9 mouse cellular contexts compared by ENCODE assay signal in genomic region chr2:124612727-124613510, GRCm38 (mm10).
DNase-seq lines count a peak whose midpoint lies in the region; ATAC-seq and TF ChIP-seq lines count a peak whose summit lies in the region.
"Had no signal": no experiment of that assay in that cellular context is flagged by ENCODE, and none has a peak within 500 bp of the region (broad histone marks: within the 10 kb centered on the region; RNA-seq: fewer than 3 reads in every experiment).

No protein-coding gene starts in this region.

- no peaks in the 10 kb centered on the region for H3K36me3 ChIP-seq in heart, embryonic 12.5 days
- H3K36me3 ChIP-seq in embryonic facial prominence, embryonic 13.5 days = no peaks in the 10 kb centered on the region
- no peaks in the 10 kb centered on the region for H3K36me3 ChIP-seq in hindbrain, postnatal 0 days (ENCODE audit: insufficient read depth, low read length)
- H3K36me3 ChIP-seq in midbrain, embryonic 15.5 days (replicated peaks) = no peaks in the 10 kb centered on the region

- H3K27ac ChIP-seq in heart, embryonic 12.5 days (ENCODE audit: poor library complexity, severe bottlenecking) = peak overlapping the region; percentile 52
- no peak overlapping the region for H3K27ac ChIP-seq in embryonic facial prominence, embryonic 13.5 days
- H3K27ac ChIP-seq in hindbrain, postnatal 0 days = peak overlapping the region; percentile 93
- H3K27ac ChIP-seq in midbrain, embryonic 15.5 days = no peak overlapping the region

- H3K27me3 ChIP-seq in heart, embryonic 12.5 days (replicated peaks) = no peaks in the 10 kb centered on the region
- H3K27me3 ChIP-seq in embryonic facial prominence, embryonic 13.5 days = peaks cover 7% of the 10 kb centered on the region
- no peaks in the 10 kb centered on the region for H3K27me3 ChIP-seq in hindbrain, postnatal 0 days (ENCODE audit: insufficient read depth, low read length)
- peaks cover 8% of the 10 kb centered on the region for H3K27me3 ChIP-seq in midbrain, embryonic 15.5 days (replicated peaks)

- peak overlapping the region; percentile 87 for H3K4me3 ChIP-seq in heart, embryonic 12.5 days
- peak overlapping the region; percentile 78 for H3K4me3 ChIP-seq in embryonic facial prominence, embryonic 13.5 days
- H3K4me3 ChIP-seq in hindbrain, postnatal 0 days (ENCODE audit: low read length) = peak overlapping the region; percentile 94
- H3K4me3 ChIP-seq in midbrain, embryonic 15.5 days = peak overlapping the region; percentile 71

- no peaks in the 10 kb centered on the region for H3K9me3 ChIP-seq in heart, embryonic 12.5 days (replicated peaks)
- H3K9me3 ChIP-seq in embryonic facial prominence, embryonic 13.5 days = no peaks in the 10 kb centered on the region
- H3K9me3 ChIP-seq in hindbrain, postnatal 0 days (ENCODE audit: low read length) = no peaks in the 10 kb centered on the region
- H3K9me3 ChIP-seq in midbrain, embryonic 15.5 days = no peaks in the 10 kb centered on the region

- no peak for TF ChIP-seq CTCF in hindbrain, postnatal 0 days (IDR thresholded peaks at IDR 0.05; ENCODE audit: low read depth)

- peak overlapping the region; percentile 80 for H3K4me2 ChIP-seq in heart, embryonic 12.5 days
- H3K4me2 ChIP-seq in embryonic facial prominence, embryonic 13.5 days = peak overlapping the region; percentile 82
- peak overlapping the region; percentile 83 for H3K4me2 ChIP-seq in hindbrain, postnatal 0 days (ENCODE audit: low read depth, low read length)
- peak overlapping the region; percentile 96 for H3K4me2 ChIP-seq in midbrain, embryonic 15.5 days

- WGBS in heart, embryonic 12.5 days = 56% methylated on average over 10 of the region's 10 CpGs
- WGBS in embryonic facial prominence, embryonic 13.5 days = 66% methylated on average over 10 of the region's 10 CpGs
- WGBS in hindbrain, postnatal 0 days = 22% methylated on average over 10 of the region's 10 CpGs
- 40% methylated on average over 10 of the region's 10 CpGs for WGBS in midbrain, embryonic 15.5 days

- ATAC-seq in heart, embryonic 12.5 days (ENCODE audit: insufficient number of reproducible peaks, low FRiP score) = no peak
- no peak for ATAC-seq in embryonic facial prominence, embryonic 13.5 days (ENCODE audit: insufficient number of reproducible peaks, insufficient read depth, low FRiP score, low TSS enrichment, low read depth)
- no peak for ATAC-seq in hindbrain, postnatal 0 days
- ATAC-seq in midbrain, embryonic 15.5 days (replicated peaks) = no peak
- ATAC-seq in granulocyte monocyte progenitor cell, adult 5-6 weeks (replicated peaks; ENCODE audit: poor library complexity, severe bottlenecking) = no peak

- H3K9ac ChIP-seq in heart, embryonic 12.5 days = peak overlapping the region; percentile 96
- peak overlapping the region; percentile 33; the same call in 1 of the 2 replicates for H3K9ac ChIP-seq in embryonic facial prominence, embryonic 13.5 days
- H3K9ac ChIP-seq in hindbrain, postnatal 0 days (replicated peaks; ENCODE audit: low read length) = peak overlapping the region; percentile 84
- H3K9ac ChIP-seq in midbrain, embryonic 15.5 days = no peak overlapping the region

- peaks cover 71% of the 10 kb centered on the region for H3K4me1 ChIP-seq in heart, embryonic 12.5 days (replicated peaks)
- peaks cover 31% of the 10 kb centered on the region for H3K4me1 ChIP-seq in embryonic facial prominence, embryonic 13.5 days
- H3K4me1 ChIP-seq in hindbrain, postnatal 0 days (ENCODE audit: insufficient read depth, low read length) = peaks cover 14% of the 10 kb centered on the region
- H3K4me1 ChIP-seq in midbrain, embryonic 15.5 days = peaks cover 26% of the 10 kb centered on the region

- DNase-seq in heart, postnatal 4 days = no peak
- DNase-seq in hindbrain, postnatal 0 days (ENCODE audit: low spot score) = peak; percentile 48
- DNase-seq in spleen, adult 18-20 months = no peak
- no peak for DNase-seq in right cerebral cortex, postnatal 10 days (ENCODE audit: low spot score in 2 of 2)
- DNase-seq: adrenal gland, adult 8-10 months had no signal

Comparison
In these comparisons a context has a peak if more than half of its experiments do, and no peak if none do; other contexts are left out.
1. H3K27ac ChIP-seq: peak in heart, embryonic 12.5 days (single experiment) and hindbrain, postnatal 0 days (single experiment); none in embryonic facial prominence, embryonic 13.5 days (single experiment) and midbrain, embryonic 15.5 days (single experiment).
2. Peak in every context shown above with its lines, with median percentiles within 50 percentile points of each other: H3K4me2 ChIP-seq and H3K4me3 ChIP-seq.